Mouse (Mus musculus) embryonic facial prominence, embryonic 14.5 days (tissue): ENCODE data around the gene Vrk1. TPM values are rescaled to one million over a fixed set of nuclear protein-coding genes. Genes with fewer than 3 reads are reported as not detected.
A peak's percentile ranks its signal among the peaks of the same experiment; 100 is the strongest.

ENCODE experiments used
- ATAC-seq: fragments of 200-750 bp; cut with Nextera tagmentation; 2 replicates; pipeline ENCODE4 v1.8.0; 2017; ENCODE audit warnings: low read depth, moderate number of reproducible peaks, moderate TSS enrichment
- DNase-seq: peaks from one replicate; pipeline ENCODE4 v3.0.0-alpha.2; 2015; ENCODE audit warnings: low spot score
- H3K27ac ChIP-seq: fragments of 300-500 bp; sonication (generic); replicated peaks from 2 replicates; pipeline ENCODE4 v1.5.1; 2014; ENCODE audit warnings: low read depth, mild to moderate bottlenecking, low read length, moderate library complexity
- H3K27me3 ChIP-seq: fragments of 300-500 bp; sonication (generic); replicated peaks from 2 replicates; pipeline ENCODE4 v1.6.1; 2014; ENCODE audit warnings: low read length; ENCODE audit not compliant: control insufficient read depth, insufficient read depth
- H3K36me3 ChIP-seq: fragments of 300-500 bp; sonication (generic); 2 replicates; pipeline ENCODE4 v1.6.1; 2014; ENCODE audit warnings: low read length, mixed read lengths; ENCODE audit not compliant: control insufficient read depth, insufficient read depth
- H3K4me1 ChIP-seq: fragments of 300-500 bp; sonication (generic); 2 replicates; pipeline ENCODE4 v1.6.1; 2014; ENCODE audit warnings: antibody characterized with exemption, low read length; ENCODE audit not compliant: control insufficient read depth, insufficient read depth
- H3K4me2 ChIP-seq: fragments of 300-500 bp; sonication (generic); 2 replicates; pipeline ENCODE4 v1.6.1; 2014; ENCODE audit warnings: low read depth, mild to moderate bottlenecking, low read length, moderate library complexity, mixed read lengths
- H3K4me3 ChIP-seq: fragments of 300-500 bp; sonication (generic); 2 replicates; pipeline ENCODE4 v1.5.1; 2014; ENCODE audit warnings: low read depth, mild to moderate bottlenecking, low read length
- H3K9ac ChIP-seq: fragments of 300-500 bp; sonication (generic); 2 replicates; pipeline ENCODE4 v1.6.1; 2014; ENCODE audit warnings: low read depth, mild to moderate bottlenecking, low read length, moderate library complexity, mixed read lengths
- H3K9me3 ChIP-seq: fragments of 300-500 bp; sonication (generic); 2 replicates; pipeline ENCODE4 v1.6.1; 2016; ENCODE audit warnings: low read length; ENCODE audit not compliant: control insufficient read depth
- WGBS: fragments of 180-500 bp; shearing (Covaris S2); extraction: QIAGEN DNeasy Blood & Tissue Kit; methylation state at CpG from one replicate; pipeline ENCODE4 v1.1.7; 2014; 5-methylcytosine and 5-hydroxymethylcytosine counted together
- polyA plus RNA-seq: library from polyadenylated mRNA; unstranded; fragments of >200 nt; fragmentation: Nextera tagmentation; extraction: Ambion mirVana; gene quantifications from 2 replicates; pipeline ENCODE4 v1.2.1, GENCODE M21; 2014

Gene Vrk1
- polyA plus RNA-seq, 1 experiment from 2014 or later, result 44.2 TPM

DNA sequence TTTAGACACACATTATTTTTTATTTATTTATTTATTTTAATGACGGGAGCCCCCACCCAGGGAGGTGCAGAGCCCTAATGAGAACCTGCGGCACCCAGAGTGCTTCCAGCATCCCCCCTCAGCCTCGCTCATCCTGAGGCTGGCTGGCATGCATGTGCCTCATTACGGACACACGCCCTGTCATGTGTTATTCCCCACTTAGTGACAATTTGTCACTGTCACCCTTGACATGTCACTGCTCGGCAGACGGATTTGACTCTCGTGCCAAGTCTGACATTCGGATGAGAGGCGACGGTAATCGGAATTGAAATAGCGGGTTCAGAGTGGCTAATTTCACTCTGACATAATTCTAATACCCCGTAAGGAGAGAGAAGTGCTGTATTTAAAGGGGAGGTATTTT, 97.2 kb downstream of the Vrk1 start:
- ATAC-seq, result no peak
- Histone ChIP-seq H3K9me3 (no peaks in the 10 kb centered on the region), H3K9ac (no peak overlapping the region), H3K4me1 (no peaks in the 10 kb centered on the region), H3K27ac (no peak overlapping the region), H3K4me2 (no peak overlapping the region), H3K36me3 (no peaks in the 10 kb centered on the region), H3K4me3 (no peak overlapping the region), H3K27me3 (no peaks in the 10 kb centered on the region)
- 77% methylated on average over 14 of the region's 14 CpGs for WGBS
- DNase-seq, result no peak

DNA sequence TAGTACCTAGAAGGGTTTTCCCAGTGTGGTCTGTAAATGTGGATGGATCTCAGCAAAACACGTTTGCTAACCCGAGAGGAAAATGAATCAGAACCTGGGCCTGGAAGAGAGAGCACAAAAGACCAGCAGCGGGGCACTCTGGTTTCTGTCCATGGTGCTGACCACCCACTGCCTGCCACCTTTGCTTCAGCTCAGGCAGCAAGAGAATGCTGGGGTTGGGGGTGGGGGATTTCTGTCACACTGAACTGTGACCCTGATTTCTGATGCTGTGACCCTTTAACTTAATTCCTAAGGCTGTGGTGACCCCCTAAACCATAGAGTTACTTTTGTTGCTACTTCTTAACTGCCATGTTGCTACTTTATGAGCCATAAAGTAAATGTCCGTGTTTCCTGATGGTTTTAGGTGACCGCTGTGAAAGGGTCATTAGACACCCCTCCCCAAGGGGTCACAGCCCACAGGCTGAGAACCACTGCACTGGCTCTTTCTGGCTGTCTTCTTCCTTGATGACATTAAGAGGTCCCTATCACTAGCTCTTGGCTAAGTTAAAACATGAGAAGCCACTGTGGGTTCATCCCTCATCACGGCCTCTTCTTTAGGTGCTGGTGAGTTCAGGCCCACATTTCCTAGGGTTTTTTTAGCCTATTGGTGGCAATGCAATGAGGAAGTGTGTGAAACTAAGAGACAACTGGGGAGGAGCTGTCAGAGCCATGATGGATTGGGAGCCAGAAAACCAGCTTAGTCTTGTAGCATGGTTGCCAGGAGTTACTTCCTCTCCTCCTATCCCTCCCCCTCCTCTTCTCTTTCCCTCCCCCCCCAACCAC, 105.3 kb downstream of the Vrk1 start:
- no peaks in the 10 kb centered on the region for H3K27me3 ChIP-seq
- no peaks in the 10 kb centered on the region for H3K4me1 ChIP-seq
- H3K36me3 ChIP-seq, result no peaks in the 10 kb centered on the region
- no peaks in the 10 kb centered on the region for H3K9me3 ChIP-seq
- ATAC-seq, result no peak
- no peak overlapping the region for H3K4me3 ChIP-seq
- H3K27ac ChIP-seq, result no peak overlapping the region
- no peak overlapping the region for H3K9ac ChIP-seq
- DNase-seq, result peak; percentile 65
- WGBS, result 31% methylated on average over 6 of the region's 6 CpGs
- H3K4me2 ChIP-seq, result no peak overlapping the region

- Histone ChIP-seq H3K27me3 (no peaks in the 10 kb centered on the region), H3K36me3 (no peaks in the 10 kb centered on the region), H3K4me3 (no peak overlapping the region), H3K27ac (no peak overlapping the region), H3K9ac (no peak overlapping the region), H3K4me2 (no peak overlapping the region), H3K9me3 (no peaks in the 10 kb centered on the region), H3K4me1 (no peaks in the 10 kb centered on the region)
- DNase-seq, result no peak
- ATAC-seq, result no peak
- WGBS, result 58% methylated on average over 5 of the region's 5 CpGs
Observed at GRCm38 (mm10) chr12:106115892-106116206, 105.8 kb downstream of the Vrk1 start.

GRCm38 (mm10) chr12:106123276-106123675, 113.2 kb downstream of the Vrk1 start:
- Histone ChIP-seq H3K4me3 (no peak overlapping the region), H3K27me3 (no peaks in the 10 kb centered on the region), H3K27ac (no peak overlapping the region), H3K9me3 (no peaks in the 10 kb centered on the region), H3K9ac (no peak overlapping the region), H3K4me2 (no peak overlapping the region), H3K36me3 (no peaks in the 10 kb centered on the region), H3K4me1 (no peaks in the 10 kb centered on the region)
- ATAC-seq (no peak), DNase-seq (no peak)
- WGBS, result 53% methylated on average over 14 of the region's 14 CpGs

DNA sequence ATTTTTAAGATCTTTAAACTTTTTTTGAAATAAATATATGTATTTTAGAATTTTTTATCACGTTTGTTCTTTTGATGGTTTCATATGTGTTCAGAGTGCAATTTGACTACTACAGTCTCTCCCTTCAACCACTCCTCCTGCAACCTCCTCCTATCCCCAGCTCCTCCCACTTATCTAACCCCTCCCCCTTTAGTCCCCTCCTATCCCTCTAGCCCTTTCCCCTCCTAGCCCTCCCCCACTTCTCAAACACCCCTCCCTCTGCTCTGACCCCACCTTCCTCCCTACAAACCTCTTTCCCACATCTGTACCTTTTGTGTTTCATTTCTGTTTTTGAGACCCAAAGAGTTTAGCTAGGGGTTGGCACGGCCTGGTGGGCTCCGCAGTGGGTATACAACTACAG, 114.6 kb downstream of the Vrk1 start:
- Histone ChIP-seq H3K4me1 (no peaks in the 10 kb centered on the region), H3K4me3 (no peak overlapping the region), H3K27ac (no peak overlapping the region), H3K9me3 (no peaks in the 10 kb centered on the region), H3K36me3 (no peaks in the 10 kb centered on the region), H3K4me2 (no peak overlapping the region), H3K9ac (no peak overlapping the region), H3K27me3 (no peaks in the 10 kb centered on the region)
- 90% methylated on average over 3 of the region's 3 CpGs for WGBS
- ATAC-seq, result no peak
- no peak for DNase-seq

Other genes with a start within 250 kb of the Vrk1 start
- gene Papola, start 225.5 kb upstream of the Vrk1 start, polyA plus RNA-seq, result 159 and 160 TPM in 2 replicates